31 mouse cellular contexts compared by ENCODE assay signal in the genomic region with DNA sequence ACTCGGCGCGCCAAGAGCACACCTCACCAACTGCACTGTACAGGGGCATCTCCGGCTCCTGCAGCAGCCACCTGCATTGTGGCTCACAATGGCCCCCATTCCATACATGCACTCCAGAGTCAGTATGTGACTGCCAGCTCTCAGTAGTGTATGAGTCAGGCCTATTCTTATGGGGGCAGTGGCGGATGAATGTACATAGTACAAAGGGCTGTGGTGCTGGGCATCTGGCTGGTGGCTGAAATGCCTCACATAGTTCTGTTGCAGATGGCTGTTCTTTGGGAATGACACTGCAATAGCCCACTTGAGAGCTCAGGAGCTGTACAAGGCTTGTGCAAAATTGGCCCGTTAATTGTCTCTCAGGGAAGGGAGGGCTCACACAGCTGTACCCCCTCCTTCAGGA. TPM values are rescaled to one million over a fixed set of nuclear protein-coding genes. Genes with fewer than 3 reads are reported as not detected.
DNase-seq lines count a peak whose midpoint lies in the region; ATAC-seq lines count a peak whose summit lies in the region.
"Had no signal": no experiment of that assay in that cellular context is flagged by ENCODE, and none has a peak within 500 bp of the region (broad histone marks: within the 10 kb centered on the region; RNA-seq: fewer than 3 reads in every experiment).

No protein-coding gene starts in this region.

- no peak overlapping the region for H3K9ac ChIP-seq in heart, embryonic 11.5 days (ENCODE audit: low read depth, low read length)
- no peak overlapping the region for H3K9ac ChIP-seq in heart, embryonic 15.5 days
- H3K9ac ChIP-seq: forebrain, embryonic 13.5 days; hindbrain, embryonic 13.5 days; intestine, embryonic 15.5 days had no signal

- intact Hi-C loops in heart, postnatal 10 days (cut with DNase I): no loop called here

- WGBS in heart, embryonic 11.5 days (ENCODE audit: insufficient replicate concordance): 61% methylated on average over 6 of the region's 6 CpGs
- whole genome bisulfite sequencing in heart, embryonic 15.5 days: 70% methylated on average over 6 of the region's 6 CpGs

- H3K4me1 ChIP-seq in heart, embryonic 11.5 days (ENCODE audit: control insufficient read depth, insufficient read depth, low read length): peaks cover 25% of the 10 kb centered on the region
- H3K4me1 ChIP-seq in heart, embryonic 15.5 days (replicated peaks): peaks cover 29% of the 10 kb centered on the region
- H3K4me1 ChIP-seq: forebrain, embryonic 13.5 days; hindbrain, embryonic 13.5 days had no signal

- peaks cover 11% of the 10 kb centered on the region; the same call in 1 of the 2 replicates for H3K27me3 ChIP-seq in heart, embryonic 11.5 days (ENCODE audit: control insufficient read depth, insufficient read depth, low read length)
- H3K27me3 ChIP-seq in heart, embryonic 15.5 days: peaks cover 24% of the 10 kb centered on the region
- H3K27me3 ChIP-seq: intestine, embryonic 15.5 days had no signal

- H3K4me3 ChIP-seq in heart, embryonic 11.5 days (ENCODE audit: low read depth, low read length): no peak overlapping the region
- no peak overlapping the region for H3K4me3 ChIP-seq in heart, embryonic 15.5 days
- H3K4me3 ChIP-seq: forebrain, embryonic 10.5 days; forebrain, embryonic 13.5 days; hindbrain, embryonic 10.5 days; hindbrain, embryonic 13.5 days; intestine, embryonic 15.5 days had no signal

- peak overlapping the region; percentile 76; the same call in 1 of the 2 replicates for H3K27ac ChIP-seq in heart, embryonic 11.5 days (ENCODE audit: low read depth, low read length)
- peak overlapping the region; percentile 34; the same call in 1 of the 2 replicates for H3K27ac ChIP-seq in heart, embryonic 15.5 days
- H3K27ac ChIP-seq: forebrain, embryonic 10.5 days; forebrain, embryonic 13.5 days; hindbrain, embryonic 10.5 days; hindbrain, embryonic 13.5 days; intestine, embryonic 15.5 days had no signal

- no peak for DNase-seq in heart, postnatal 4 days
- DNase-seq in heart, postnatal 10 days: no peak
- DNase-seq in 3T3-L1 (ENCODE audit: low read depth, low spot score): peak; percentile 21
- DNase-seq in brain, adult 2 months (ENCODE audit: low read depth, low spot score): peak; percentile 13
- DNase-seq in layer of hippocampus, adult 9-11 months: no peak
- DNase-seq: adrenal gland, adult 8-10 months; adrenal gland, postnatal 25 days; cerebellum, adult 18-20 months; cerebellum, adult 9-10 months; cerebellum, postnatal 14 days; gastrocnemius, postnatal 10 days; gastrocnemius, postnatal 36 days; kidney, adult 11 months; kidney, adult 8-10 months had no signal

- no peak for ATAC-seq in heart, embryonic 11.5 days (replicated peaks; ENCODE audit: insufficient number of reproducible peaks, low FRiP score, low TSS enrichment)
- ATAC-seq in heart, embryonic 15.5 days (replicated peaks; ENCODE audit: insufficient number of reproducible peaks, insufficient read depth, low FRiP score, low read depth): peak; percentile 31; the same call in 1 of the 2 replicates
- ATAC-seq: activated CD4-positive, CD25-positive, alpha-beta regulatory T cell, adult 4 months; CD4-positive, CD25-positive, alpha-beta regulatory T cell, adult 4 months; forebrain, embryonic 13.5 days; forebrain, embryonic 16.5 days; hindbrain, embryonic 16.5 days; intestine, embryonic 15.5 days had no signal

- H3K4me2 ChIP-seq in heart, embryonic 11.5 days: no peak overlapping the region
- H3K4me2 ChIP-seq in heart, embryonic 15.5 days: no peak overlapping the region
- H3K4me2 ChIP-seq: forebrain, embryonic 13.5 days; hindbrain, embryonic 13.5 days; intestine, embryonic 15.5 days had no signal

- H3K9me3 ChIP-seq in heart, embryonic 11.5 days (replicated peaks; ENCODE audit: control insufficient read depth, low read length): no peaks in the 10 kb centered on the region
- no peaks in the 10 kb centered on the region for H3K9me3 ChIP-seq in heart, embryonic 15.5 days (replicated peaks)
- H3K9me3 ChIP-seq: forebrain, embryonic 10.5 days; forebrain, embryonic 13.5 days; hindbrain, embryonic 10.5 days; hindbrain, embryonic 13.5 days; intestine, embryonic 15.5 days had no signal

- no peaks in the 10 kb centered on the region for H3K36me3 ChIP-seq in heart, embryonic 11.5 days (ENCODE audit: control insufficient read depth, insufficient read depth, low read length)
- H3K36me3 ChIP-seq in heart, embryonic 15.5 days: no peaks in the 10 kb centered on the region
- H3K36me3 ChIP-seq: forebrain, embryonic 10.5 days; hindbrain, embryonic 10.5 days; hindbrain, embryonic 13.5 days; intestine, embryonic 15.5 days had no signal

RNA-seq across cellular contexts. Expression of gene Sstr5, which starts 15.0 kb away (rescaled TPM):
- 0.84 and 1.0 TPM in 2 replicates for polyA plus RNA-seq in heart, embryonic 11.5 days (2014; fragmentation: Nextera tagmentation; extraction: Ambion mirVana)
- not detected for total RNA-seq in heart, postnatal 4 days (2021)
- 0.06 and 0.20 TPM in 2 replicates for polyA plus RNA-seq in heart, embryonic 15.5 days (2015; fragmentation: Nextera tagmentation; extraction: Ambion mirVana)
- total RNA-seq in heart, postnatal 10 days (2021): not detected
- total RNA-seq: gastrocnemius, adult 18-20 months; gastrocnemius, postnatal 10 days; gastrocnemius, postnatal 36 days; granulocyte monocyte progenitor cell, adult 5-6 weeks; MEL had no signal
- polyA plus RNA-seq: activated CD4-positive, CD25-positive, alpha-beta regulatory T cell, adult 4 months; C2C12; CD4-positive, CD25-positive, alpha-beta regulatory T cell, adult 4 months; embryonic facial prominence, embryonic 14.5 days; forebrain, embryonic 10.5 days had no signal

RNA-seq across cellular contexts. Expression of gene Tekt4, which starts 27.7 kb away (rescaled TPM):
- 0.97 and 1.2 TPM in 2 replicates for polyA plus RNA-seq in heart, embryonic 11.5 days (2014; fragmentation: Nextera tagmentation; extraction: Ambion mirVana)
- under 1 TPM in 1 of 2 experiments, not detected in 1; 0.26 TPM for total RNA-seq in heart, postnatal 4 days (2021)
- polyA plus RNA-seq in heart, embryonic 15.5 days (2015; fragmentation: Nextera tagmentation; extraction: Ambion mirVana): 0.41 and 0.45 TPM in 2 replicates
- not detected for total RNA-seq in heart, postnatal 10 days (2021)
- total RNA-seq: adrenal gland, postnatal 25 days; gastrocnemius, adult 18-20 months; gastrocnemius, postnatal 10 days; gastrocnemius, postnatal 36 days; granulocyte monocyte progenitor cell, adult 5-6 weeks; MEL had no signal
- polyA plus RNA-seq: activated CD4-positive, CD25-positive, alpha-beta regulatory T cell, adult 4 months; C2C12; CD4-positive, CD25-positive, alpha-beta regulatory T cell, adult 4 months; embryonic facial prominence, embryonic 11.5 days; forebrain, embryonic 10.5 days; intestine, embryonic 15.5 days had no signal

RNA-seq across cellular contexts. Expression of gene Cacna1h, which starts 48.5 kb away (rescaled TPM):
- 10.3 and 10.6 TPM in 2 replicates for polyA plus RNA-seq in heart, embryonic 11.5 days (2014; fragmentation: Nextera tagmentation; extraction: Ambion mirVana)
- 10 to 100 TPM; 14.5 to 19.1 TPM for total RNA-seq in heart, postnatal 4 days (2021)
- polyA plus RNA-seq in heart, embryonic 15.5 days (2015; fragmentation: Nextera tagmentation; extraction: Ambion mirVana): 5.5 and 6.5 TPM in 2 replicates
- 1 to 10 TPM; 7.9 to 8.4 TPM for total RNA-seq in heart, postnatal 10 days (2021)
- total RNA-seq: granulocyte monocyte progenitor cell, adult 5-6 weeks had no signal
- polyA plus RNA-seq: activated CD4-positive, CD25-positive, alpha-beta regulatory T cell, adult 4 months; C2C12; CD4-positive, CD25-positive, alpha-beta regulatory T cell, adult 4 months had no signal

Comparison
In these comparisons a context has a peak if more than half of its experiments do, and no peak if none do; other contexts are left out.
1. DNase-seq: peak in 3T3-L1 (single experiment) and brain, adult 2 months (single experiment); none in heart, postnatal 4 days (single experiment), heart, postnatal 10 days (0 of 2) and layer of hippocampus, adult 9-11 months (single experiment).